Mouse (Mus musculus) thymus, adult 2 months (tissue): Measurements from ENCODE around the gene Olfr648.

Experiments
- CTCF ChIP-seq: fragments of 200-500 bp; IDR thresholded peaks from 2 replicates; pipeline ENCODE4 v1.5.1; 2012; ENCODE audit warnings: mild to moderate bottlenecking, control low read depth, low read length, moderate library complexity, borderline replicate concordance; ENCODE audit not compliant: control insufficient read depth, poor library complexity, insufficient read depth; ENCODE audit errors: extremely low read depth
- POLR2A ChIP-seq: fragments of 200-500 bp; IDR thresholded peaks from 2 replicates; pipeline ENCODE4 v1.6.1; 2012; ENCODE audit warnings: mild to moderate bottlenecking, low read length, control low read depth, moderate library complexity; ENCODE audit not compliant: control insufficient read depth, poor library complexity, insufficient read depth; ENCODE audit errors: extremely low read depth

GRCm38 (mm10) chr7:104137305-104137704, 45.9 kb downstream of the Olfr648 start, which contains the start of gene Olfr643:
- no peak for TF ChIP-seq CTCF
- no peak for TF ChIP-seq POLR2A
